Mouse (Mus musculus) T-cell, adult 2 months (primary cell): ENCODE results near the gene Sycp2.
"Not testable (repeated sequence)": the region's sequence is repeated elsewhere in the genome, so short reads cannot be mapped to it uniquely, and the experiment has no call there.

Experiments used
- DNase-seq: peaks from one replicate; pipeline ENCODE4 v3.0.0; 2022; ENCODE audit warnings: low spot score

Gene Sycp2

DNA sequence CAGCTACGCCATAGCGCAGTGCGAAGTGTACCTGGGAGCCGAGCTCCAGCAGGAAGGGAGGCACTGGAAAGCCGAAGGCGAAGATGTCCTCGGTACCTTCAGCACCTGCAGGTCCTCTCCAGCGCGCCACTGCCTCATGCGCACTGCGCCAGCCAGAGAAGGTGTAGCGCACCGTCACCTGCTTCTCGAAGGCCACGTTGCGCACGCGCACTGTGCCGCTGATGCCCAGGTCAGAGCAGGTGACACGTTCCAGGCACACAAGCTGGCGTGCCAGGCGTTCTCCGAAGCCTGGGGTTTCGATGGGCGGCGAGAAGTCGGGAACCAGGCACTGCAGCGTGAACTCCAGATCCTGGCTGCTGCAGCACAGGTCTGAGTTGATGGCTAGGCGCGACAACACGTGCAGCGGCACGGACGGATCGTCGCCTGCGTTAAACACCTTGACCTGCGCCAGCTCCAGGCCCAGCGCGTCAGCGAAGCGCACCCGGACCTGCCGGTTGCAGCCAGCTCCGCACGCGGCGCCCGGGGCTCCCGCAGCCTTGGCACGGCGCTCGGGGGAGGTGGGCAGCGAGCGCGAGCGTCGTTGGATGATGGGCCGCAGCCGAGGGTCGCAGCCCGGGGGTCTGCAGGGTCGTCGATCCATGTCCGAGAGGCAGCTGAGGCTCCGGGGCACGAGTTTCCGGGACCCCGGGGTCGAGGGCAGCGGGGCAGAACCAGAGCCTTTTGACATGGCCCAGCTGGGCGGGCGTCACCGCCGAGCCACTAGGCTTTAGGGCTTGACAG is 6.2 kb upstream of the Sycp2 start:
- DNase-seq, result no peak

DNA sequence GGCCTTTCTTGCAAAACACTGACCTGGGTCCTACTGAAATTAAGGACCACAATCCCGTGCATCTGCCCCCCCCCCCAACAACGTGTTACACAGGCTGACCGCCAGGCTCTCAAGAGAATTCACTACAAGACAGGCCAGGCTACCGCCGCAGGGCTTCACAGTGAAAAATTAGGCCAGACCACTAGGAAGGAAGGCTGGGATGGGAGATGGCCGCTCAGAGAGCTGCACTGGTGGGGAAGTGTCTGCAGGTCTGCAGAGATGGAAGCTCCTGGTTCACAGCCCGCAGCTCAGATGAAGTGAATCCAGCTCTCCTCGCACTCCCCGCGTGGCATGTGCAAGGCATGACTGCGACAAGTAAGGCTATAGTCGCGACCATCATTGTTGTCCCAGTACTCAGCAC is 5.6 kb upstream of the Sycp2 start:
- DNase-seq, result no peak

DNA sequence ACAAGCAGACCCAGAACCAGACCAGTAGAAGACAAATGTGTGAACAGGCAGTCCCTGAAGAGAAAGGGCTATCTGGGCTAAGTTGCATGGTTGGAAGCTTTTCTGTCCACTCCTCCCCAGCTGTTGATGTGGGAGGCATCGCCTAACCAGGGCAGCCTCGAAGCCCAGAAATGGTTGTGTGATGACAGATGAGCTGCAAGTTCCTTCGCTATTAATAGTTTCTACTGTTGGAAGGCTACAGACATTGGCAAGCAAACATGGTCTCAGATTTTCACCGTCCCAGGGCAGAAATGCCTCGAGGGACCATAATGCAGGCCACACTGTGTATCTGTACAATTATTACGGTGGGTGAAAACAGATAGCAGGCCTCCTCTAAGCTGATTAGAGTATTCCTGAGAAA is 5.1 kb upstream of the Sycp2 start:
- no peak for DNase-seq

GRCm38 (mm10) chr2:178410286-178410685 is 2.8 kb upstream of the Sycp2 start:
- DNase-seq, result no peak

DNA sequence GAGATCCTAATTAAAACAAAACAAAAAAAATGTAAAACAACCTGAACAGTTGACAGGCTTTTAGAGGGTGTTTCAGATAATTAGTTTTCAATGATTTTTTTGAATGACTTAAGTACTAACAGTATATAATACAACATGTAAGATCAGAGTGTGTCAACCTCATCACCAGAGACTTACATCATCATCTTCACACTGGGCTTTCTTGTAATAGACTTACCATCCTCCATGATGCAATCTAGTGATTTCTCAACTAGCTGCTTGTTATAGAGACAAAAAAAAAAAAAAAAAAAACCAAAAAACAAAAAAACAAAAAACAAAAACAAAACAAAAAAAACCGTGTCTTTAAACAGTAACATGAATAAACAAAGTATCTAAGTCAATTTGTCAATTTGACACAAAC is 1.5 kb upstream of the Sycp2 start:
- no peak for DNase-seq

GRCm38 (mm10) chr2:178342597-178342996 is 64.9 kb downstream of the Sycp2 start:
- DNase-seq, result no peak

DNA sequence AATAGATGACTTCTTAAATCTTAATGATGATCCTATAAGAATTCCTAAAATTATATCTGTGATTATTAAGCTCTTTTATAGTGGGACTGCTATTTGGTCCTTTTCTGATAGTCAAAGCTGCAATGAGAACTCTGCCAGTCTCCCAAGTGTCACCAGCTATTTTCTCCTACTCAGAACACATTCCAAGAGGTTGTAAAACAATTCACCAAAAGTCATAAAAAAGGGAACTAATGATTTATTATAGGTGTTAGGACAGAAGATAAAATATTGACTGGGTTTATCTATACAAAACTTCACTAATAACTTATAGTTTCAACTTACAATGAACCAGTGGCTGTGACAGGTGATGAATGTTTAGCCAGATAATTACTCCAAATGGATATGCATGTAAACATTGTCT is 65.4 kb downstream of the Sycp2 start:
- DNase-seq, result not testable (repeated sequence)

- no peak for DNase-seq
Measured at GRCm38 (mm10) chr2:178339044-178339443, 68.4 kb downstream of the Sycp2 start.

- no peak for DNase-seq
Measured at GRCm38 (mm10) chr2:178337878-178338277, 69.6 kb downstream of the Sycp2 start.

DNA sequence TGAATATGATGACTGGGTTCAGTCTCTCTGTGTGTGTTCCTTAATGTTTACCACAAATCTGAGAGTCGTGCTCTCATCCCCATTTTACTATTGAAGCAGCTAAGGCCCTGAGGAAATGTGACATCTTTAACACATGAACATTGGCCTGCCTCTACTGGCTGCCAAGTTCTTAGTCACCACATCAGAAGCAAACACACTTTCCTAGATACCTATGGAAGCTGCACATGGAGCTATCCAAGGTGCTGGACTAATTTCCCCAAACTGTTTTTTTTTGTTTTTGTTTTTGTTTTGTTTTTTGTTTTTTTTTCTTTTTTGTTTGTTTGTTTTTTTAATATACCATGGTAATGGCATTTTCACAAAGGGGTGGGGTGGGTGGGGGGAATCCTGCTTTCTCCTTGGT is 77.5 kb downstream of the Sycp2 start:
- no peak for DNase-seq

GRCm38 (mm10) chr2:178329551-178329950 is 77.9 kb downstream of the Sycp2 start:
- DNase-seq, result no peak

DNA sequence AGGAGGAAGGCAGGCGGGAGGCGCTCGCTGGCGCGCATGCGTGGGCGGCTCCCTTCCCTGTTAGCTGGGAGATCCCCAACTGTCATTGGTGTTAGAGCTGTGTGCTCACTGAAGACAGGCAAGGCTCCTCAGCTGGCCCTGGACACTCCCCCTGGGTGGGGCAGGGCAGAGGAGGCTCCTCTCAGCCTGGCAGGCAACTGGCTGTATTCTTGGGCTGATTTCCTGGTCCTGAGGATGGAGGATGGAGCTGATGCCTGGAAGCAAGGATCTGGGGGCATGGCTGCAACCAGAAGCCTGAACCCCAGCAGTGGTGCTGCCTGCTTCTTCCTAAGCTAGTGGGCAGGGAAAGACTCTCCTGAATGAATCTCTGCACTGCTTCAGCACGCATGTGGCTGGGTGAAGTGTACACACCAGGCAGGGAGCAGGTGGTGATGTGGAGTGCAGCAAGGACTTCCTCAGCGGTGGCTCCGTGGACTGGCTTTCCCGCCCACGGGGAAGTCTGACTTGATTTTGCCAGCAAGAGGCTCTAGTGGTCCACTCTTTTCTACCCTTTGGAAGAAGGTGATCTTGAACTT is 79.9 kb downstream of the Sycp2 start:
- no peak for DNase-seq

- no peak for DNase-seq
Measured at GRCm38 (mm10) chr2:178326750-178327465, 80.6 kb downstream of the Sycp2 start.

GRCm38 (mm10) chr2:178326067-178326466 is 81.4 kb downstream of the Sycp2 start:
- no peak for DNase-seq

DNA sequence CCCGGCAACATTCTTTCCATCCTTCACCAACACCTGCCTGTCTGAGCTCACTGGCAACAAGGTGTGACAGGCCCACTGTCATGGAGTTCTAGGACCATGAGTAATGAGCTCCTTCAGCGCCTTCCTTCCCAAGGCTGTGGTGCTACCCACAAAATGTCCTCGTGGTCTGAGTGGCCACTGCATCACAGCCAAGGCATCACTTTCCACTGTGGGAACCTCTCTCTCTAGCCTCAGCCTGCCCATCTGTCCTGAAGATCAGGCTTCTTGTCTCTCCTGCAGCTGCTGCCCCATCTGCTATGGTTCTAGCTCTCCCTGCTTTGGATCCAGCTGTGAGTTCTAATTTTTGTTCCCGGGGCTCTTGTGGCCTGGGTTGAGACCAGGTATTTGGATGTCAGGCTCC is 82.7 kb downstream of the Sycp2 start:
- no peak for DNase-seq

- no peak for DNase-seq
Measured at GRCm38 (mm10) chr2:178324410-178324809, 83.1 kb downstream of the Sycp2 start.

DNA sequence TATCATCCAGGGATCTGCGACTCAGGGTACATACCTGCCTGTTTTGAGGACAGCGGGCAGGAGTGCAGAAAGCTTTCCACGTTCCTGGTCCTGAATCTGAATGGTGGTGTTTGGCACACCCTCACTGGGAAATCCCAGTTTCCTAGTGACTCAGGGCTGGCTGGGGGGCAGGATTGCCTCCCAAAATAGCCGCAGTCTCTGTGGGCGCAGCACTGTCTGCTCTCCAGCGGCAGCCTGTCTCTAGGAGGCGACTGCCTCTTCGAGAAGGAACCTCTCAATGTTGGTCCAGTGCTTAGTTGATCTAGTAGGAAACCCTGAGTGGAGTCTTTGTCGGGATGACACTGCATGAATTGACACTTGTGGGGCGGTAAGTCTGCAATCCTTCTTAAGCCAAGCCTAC is 86.2 kb downstream of the Sycp2 start:
- DNase-seq, result no peak

DNA sequence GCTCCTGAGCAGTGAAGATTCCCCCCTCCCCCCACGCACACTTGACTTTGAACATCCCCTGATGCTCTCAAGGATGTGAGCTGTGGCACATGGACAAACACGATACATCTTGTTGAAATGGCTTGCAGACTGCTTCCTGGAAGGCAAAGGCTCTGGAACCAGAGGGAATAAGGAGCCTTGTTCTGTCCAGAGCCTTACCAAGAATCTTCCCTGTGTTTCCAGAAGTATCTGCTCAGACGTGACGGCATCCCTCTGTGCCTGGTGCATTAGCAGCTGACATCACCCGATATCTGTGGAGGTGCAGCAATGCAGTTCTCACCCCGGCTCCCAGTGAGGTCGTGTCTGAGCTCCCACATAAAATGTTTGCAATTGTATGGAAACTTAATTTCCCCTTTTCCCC is 87.7 kb downstream of the Sycp2 start:
- DNase-seq, result no peak

- DNase-seq, result no peak
Measured at GRCm38 (mm10) chr2:178316281-178316680, 91.2 kb downstream of the Sycp2 start.

DNA sequence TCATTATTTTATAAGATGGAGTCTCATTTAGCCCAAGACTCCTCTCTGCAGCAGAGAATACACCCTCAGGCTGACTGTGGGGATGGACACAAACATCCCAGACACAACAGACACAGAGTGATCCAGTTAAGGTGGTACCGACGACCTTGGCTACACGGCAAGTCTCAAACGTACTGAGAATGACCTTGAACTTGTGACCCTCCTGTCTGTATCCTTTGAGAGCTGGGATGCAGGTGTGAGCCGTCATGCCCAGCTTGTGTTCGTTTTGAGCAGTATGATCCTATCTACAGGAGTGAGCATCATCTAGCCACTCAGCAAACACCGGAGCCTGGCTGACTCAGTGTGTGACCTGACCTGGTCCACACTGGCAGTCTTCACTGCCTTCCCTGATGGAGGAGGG is 93.9 kb downstream of the Sycp2 start:
- no peak for DNase-seq

GRCm38 (mm10) chr2:178304669-178305068 is 102.8 kb downstream of the Sycp2 start:
- DNase-seq, result no peak

- DNase-seq, result no peak
Measured at GRCm38 (mm10) chr2:178304188-178304529, 103.3 kb downstream of the Sycp2 start.

- no peak for DNase-seq
Measured at GRCm38 (mm10) chr2:178303453-178304187, 103.9 kb downstream of the Sycp2 start.
